Mouse (Mus musculus) testis, adult 2 months (tissue): ENCODE results near the gene Igfals.

Experiments
- CTCF ChIP-seq: fragments of 200-500 bp; IDR thresholded peaks from 2 replicates; pipeline ENCODE4 v1.5.1; 2012; ENCODE audit warnings: low read depth, mild to moderate bottlenecking, inconsistent platforms, low read length, moderate library complexity; ENCODE audit not compliant: control insufficient read depth, insufficient read depth, insufficient replicate concordance
- POLR2A ChIP-seq: fragments of 200-500 bp; IDR thresholded peaks from 2 replicates; pipeline ENCODE4 v1.6.1; 2012; ENCODE audit warnings: low read depth, mild to moderate bottlenecking, inconsistent platforms, low read length, moderate library complexity; ENCODE audit not compliant: control insufficient read depth

DNA sequence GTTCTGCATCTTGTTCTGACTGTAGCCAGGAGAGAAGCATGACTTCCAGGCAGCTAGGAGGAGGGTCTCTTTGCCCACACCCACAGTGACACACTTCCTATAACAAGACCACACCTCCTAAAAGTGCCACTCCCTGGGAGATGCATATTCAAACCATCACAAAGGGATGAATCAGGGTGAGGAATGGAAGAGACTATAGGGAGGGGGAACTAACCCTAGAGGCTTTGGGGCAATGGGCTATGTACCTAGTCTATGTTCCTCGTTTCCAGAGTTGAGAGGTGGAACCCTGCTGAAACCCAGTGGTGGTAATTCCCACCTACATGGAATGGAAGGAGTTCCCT is 8.6 kb downstream of the Igfals start:
- TF ChIP-seq POLR2A (peak; percentile 44; the same call in 1 of the 2 replicates), CTCF (no peak)
